Mouse (Mus musculus) forebrain, embryonic 13.5 days (tissue): ENCODE measurements around the gene Gm20388. TPM values are rescaled to one million over a fixed set of nuclear protein-coding genes. Genes with fewer than 3 reads are reported as not detected.

Experiments
- ATAC-seq: fragments of 200-750 bp; cut with Nextera tagmentation; 2 replicates; pipeline ENCODE4 v1.8.0; 2017
- H3K27ac ChIP-seq: fragments of 300-500 bp; sonication (generic); 2 replicates; pipeline ENCODE4 v1.5.1; 2015; ENCODE audit warnings: inconsistent platforms, mild to moderate bottlenecking, moderate library complexity
- H3K27me3 ChIP-seq: fragments of 300-500 bp; sonication (generic); 2 replicates; pipeline ENCODE4 v1.6.1; 2015; ENCODE audit warnings: mild to moderate bottlenecking, inconsistent platforms
- H3K36me3 ChIP-seq: fragments of 300-500 bp; sonication (generic); 2 replicates; pipeline ENCODE4 v1.6.1; 2015; ENCODE audit warnings: mild to moderate bottlenecking, inconsistent platforms; ENCODE audit not compliant: poor library complexity, severe bottlenecking
- H3K4me1 ChIP-seq: fragments of 300-500 bp; sonication (generic); 2 replicates; pipeline ENCODE4 v1.6.1; 2015; ENCODE audit warnings: inconsistent platforms
- H3K4me2 ChIP-seq: fragments of 300-500 bp; sonication (generic); 2 replicates; pipeline ENCODE4 v1.6.1; 2015; ENCODE audit warnings: inconsistent platforms, mild to moderate bottlenecking, moderate library complexity
- H3K4me3 ChIP-seq: fragments of 300-500 bp; sonication (generic); 2 replicates; pipeline ENCODE4 v1.5.1; 2015; ENCODE audit warnings: mild to moderate bottlenecking, inconsistent platforms
- H3K9ac ChIP-seq: fragments of 300-500 bp; sonication (generic); 2 replicates; pipeline ENCODE4 v1.6.1; 2015; ENCODE audit warnings: mild to moderate bottlenecking, inconsistent platforms
- H3K9me3 ChIP-seq: fragments of 300-500 bp; sonication (generic); replicated peaks from 2 replicates; pipeline ENCODE4 v1.6.1; 2016; ENCODE audit warnings: inconsistent platforms
- WGBS: fragments of 180-500 bp; shearing (Covaris S2); methylation state at CpG from one replicate; pipeline ENCODE4 v1.1.7; 2015; 5-methylcytosine and 5-hydroxymethylcytosine counted together
- polyA plus RNA-seq: library from polyadenylated mRNA; unstranded; fragments of >200 nt; fragmentation: Nextera tagmentation; extraction: Ambion mirVana; gene quantifications from 2 replicates; pipeline ENCODE4 v1.2.1, GENCODE M21; 2015

The Gm20388 gene
- polyA plus RNA-seq, 1 experiment from 2014 or later: 5.6 TPM

- Histone ChIP-seq H3K4me1 (no peaks in the 10 kb centered on the region), H3K9ac (no peak overlapping the region), H3K36me3 (no peaks in the 10 kb centered on the region), H3K4me3 (no peak overlapping the region), H3K27me3 (peaks cover 3% of the 10 kb centered on the region; the same call in 1 of the 2 replicates), H3K27ac (no peak overlapping the region), H3K9me3 (no peaks in the 10 kb centered on the region), H3K4me2 (no peak overlapping the region)
- WGBS: 77% methylated on average over 8 of the region's 8 CpGs
- no peak for ATAC-seq
Measured at GRCm38 (mm10) chr8:120685591-120685990, 775.0 kb downstream of the Gm20388 start.

DNA sequence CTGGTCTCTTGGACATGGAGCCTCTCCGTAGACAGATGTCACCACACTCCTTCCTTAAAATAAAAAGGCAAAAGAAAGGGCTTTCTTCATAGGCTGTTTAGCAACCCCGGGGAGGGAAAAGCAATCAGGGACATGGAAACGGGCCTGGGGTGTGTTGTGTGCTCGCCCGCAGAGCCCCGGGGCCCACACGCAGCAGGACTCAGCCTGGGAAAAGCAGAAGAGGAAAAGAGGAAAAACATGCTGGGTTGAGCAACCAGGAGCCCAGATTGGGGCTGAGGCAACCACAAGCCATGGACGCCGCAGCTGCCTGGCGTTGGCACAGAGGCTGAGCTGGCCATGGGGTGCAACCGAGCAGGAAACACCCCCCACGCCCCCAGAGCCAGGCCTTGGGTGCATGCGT, 775.4 kb downstream of the Gm20388 start:
- no peak overlapping the region for H3K27ac ChIP-seq
- H3K4me2 ChIP-seq: no peak overlapping the region
- no peak overlapping the region for H3K9ac ChIP-seq
- no peaks in the 10 kb centered on the region for H3K36me3 ChIP-seq
- no peaks in the 10 kb centered on the region for H3K9me3 ChIP-seq
- WGBS: 80% methylated on average over 13 of the region's 13 CpGs
- H3K27me3 ChIP-seq: peaks cover 3% of the 10 kb centered on the region; the same call in 1 of the 2 replicates
- no peak for ATAC-seq
- no peaks in the 10 kb centered on the region for H3K4me1 ChIP-seq
- no peak overlapping the region for H3K4me3 ChIP-seq

- Histone ChIP-seq H3K4me3 (no peak overlapping the region), H3K27me3 (peaks cover 3% of the 10 kb centered on the region; the same call in 1 of the 2 replicates), H3K4me1 (no peaks in the 10 kb centered on the region), H3K4me2 (no peak overlapping the region), H3K9ac (no peak overlapping the region), H3K36me3 (no peaks in the 10 kb centered on the region), H3K27ac (no peak overlapping the region), H3K9me3 (no peaks in the 10 kb centered on the region)
- no peak for ATAC-seq
- 85% methylated on average over 5 of the region's 5 CpGs for WGBS
Measured at GRCm38 (mm10) chr8:120686576-120686975, 775.9 kb downstream of the Gm20388 start.

DNA sequence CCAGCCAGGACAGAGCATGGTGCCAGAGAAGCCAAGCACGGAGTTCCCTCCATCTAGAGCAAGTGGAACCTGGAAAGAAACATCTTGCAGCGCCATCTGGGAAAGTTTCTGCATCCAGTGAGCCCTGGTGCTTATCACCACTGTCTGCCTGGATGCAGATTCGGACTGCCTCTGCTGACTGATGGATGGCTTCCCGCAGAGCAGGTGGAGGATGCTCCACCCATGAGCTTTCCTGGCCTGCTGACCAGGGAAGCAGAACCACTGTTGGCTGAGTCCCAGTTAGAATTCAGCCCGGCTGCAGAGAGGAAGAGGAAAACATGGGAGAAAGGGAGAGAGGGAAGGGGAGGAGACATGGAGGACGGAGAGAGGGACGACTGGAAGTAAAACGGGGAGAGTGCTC, 777.1 kb downstream of the Gm20388 start:
- Histone ChIP-seq H3K27ac (no peak overlapping the region), H3K9ac (no peak overlapping the region), H3K4me1 (no peaks in the 10 kb centered on the region), H3K36me3 (no peaks in the 10 kb centered on the region), H3K27me3 (peaks cover 3% of the 10 kb centered on the region; the same call in 1 of the 2 replicates), H3K4me3 (no peak overlapping the region), H3K4me2 (no peak overlapping the region), H3K9me3 (no peaks in the 10 kb centered on the region)
- 80% methylated on average over 8 of the region's 8 CpGs for WGBS
- ATAC-seq: no peak

GRCm38 (mm10) chr8:120688511-120688910, 777.9 kb downstream of the Gm20388 start:
- peaks cover 3% of the 10 kb centered on the region; the same call in 1 of the 2 replicates for H3K27me3 ChIP-seq
- no peak overlapping the region for H3K27ac ChIP-seq
- H3K4me2 ChIP-seq: no peak overlapping the region
- 91% methylated on average over 7 of the region's 7 CpGs for WGBS
- H3K9me3 ChIP-seq: no peaks in the 10 kb centered on the region
- H3K36me3 ChIP-seq: no peaks in the 10 kb centered on the region
- H3K4me3 ChIP-seq: no peak overlapping the region
- no peaks in the 10 kb centered on the region for H3K4me1 ChIP-seq
- no peak overlapping the region for H3K9ac ChIP-seq
- ATAC-seq: no peak

- WGBS: 80% methylated on average over 4 of the region's 4 CpGs
- no peak overlapping the region for H3K4me2 ChIP-seq
- no peak for ATAC-seq
Measured at GRCm38 (mm10) chr8:120692934-120693333, 782.3 kb downstream of the Gm20388 start.

GRCm38 (mm10) chr8:120693861-120694493, 783.3 kb downstream of the Gm20388 start:
- no peaks in the 10 kb centered on the region for H3K9me3 ChIP-seq
- WGBS: 57% methylated on average over 22 of the region's 22 CpGs
- H3K4me3 ChIP-seq: no peak overlapping the region
- peaks cover 4% of the 10 kb centered on the region; the same call in 1 of the 2 replicates for H3K4me1 ChIP-seq
- H3K4me2 ChIP-seq: no peak overlapping the region
- no peak for ATAC-seq
- H3K36me3 ChIP-seq: no peaks in the 10 kb centered on the region
- H3K27ac ChIP-seq: no peak overlapping the region
- no peaks in the 10 kb centered on the region; the same call in 1 of the 2 replicates for H3K27me3 ChIP-seq
- no peak overlapping the region for H3K9ac ChIP-seq

More at GRCm38 (mm10) chr8:120692934-120693333, 782.3 kb downstream of the Gm20388 start:
- Histone ChIP-seq H3K4me3 (no peak overlapping the region), H3K27me3 (no peaks in the 10 kb centered on the region; the same call in 1 of the 2 replicates), H3K9me3 (no peaks in the 10 kb centered on the region), H3K9ac (no peak overlapping the region), H3K27ac (no peak overlapping the region), H3K36me3 (no peaks in the 10 kb centered on the region), H3K4me1 (peaks cover 4% of the 10 kb centered on the region; the same call in 1 of the 2 replicates)

GRCm38 (mm10) chr8:120696401-120697153, 785.9 kb downstream of the Gm20388 start:
- Histone ChIP-seq H3K9ac (no peak overlapping the region), H3K27me3 (no peaks in the 10 kb centered on the region), H3K4me2 (no peak overlapping the region), H3K4me3 (no peak overlapping the region), H3K27ac (no peak overlapping the region), H3K4me1 (peaks cover 4% of the 10 kb centered on the region; the same call in 1 of the 2 replicates), H3K9me3 (no peaks in the 10 kb centered on the region), H3K36me3 (no peaks in the 10 kb centered on the region)
- 73% methylated on average over 13 of the region's 13 CpGs for WGBS
- no peak for ATAC-seq

DNA sequence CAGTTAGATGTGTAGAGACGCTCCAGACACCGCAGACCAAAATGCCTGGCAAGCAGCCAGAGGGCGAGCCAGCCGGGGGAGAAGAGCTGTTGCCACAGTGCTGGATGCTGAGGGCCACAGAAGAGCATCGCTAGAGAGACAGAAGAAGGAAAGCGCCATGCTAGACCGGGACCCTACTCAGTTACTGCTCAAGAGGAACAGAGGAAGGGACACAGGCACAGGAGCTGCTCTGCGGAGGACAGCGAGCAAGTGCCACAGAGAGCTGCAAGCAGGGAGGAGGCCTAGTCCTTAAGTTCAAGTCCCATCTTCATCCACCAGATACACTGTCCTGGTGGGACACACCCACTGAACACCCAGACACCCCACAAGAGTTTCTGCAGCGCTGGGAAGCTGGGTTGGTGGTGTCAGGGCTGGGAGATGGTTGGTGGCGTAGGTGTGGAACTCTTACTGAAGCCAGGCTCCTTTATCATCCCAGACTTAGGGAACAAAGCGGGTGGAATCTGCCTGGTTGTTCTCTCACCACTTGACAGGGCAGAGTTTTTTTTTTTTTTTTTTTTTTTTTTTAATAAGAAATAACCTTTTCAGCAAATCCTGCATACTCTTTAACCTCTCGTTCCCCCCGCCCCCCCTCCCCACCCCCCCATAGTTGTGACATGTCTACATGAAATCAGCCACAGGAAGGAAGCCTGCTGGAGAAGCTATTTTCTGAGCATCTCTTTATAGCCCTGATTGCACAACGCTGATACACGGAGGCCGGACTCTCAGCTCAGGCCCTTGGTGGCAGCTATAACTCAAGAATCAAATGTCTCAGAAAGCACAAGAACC, 786.7 kb downstream of the Gm20388 start:
- Histone ChIP-seq H3K36me3 (no peaks in the 10 kb centered on the region), H3K4me3 (no peak overlapping the region), H3K27me3 (no peaks in the 10 kb centered on the region), H3K27ac (no peak overlapping the region), H3K9me3 (no peaks in the 10 kb centered on the region), H3K9ac (no peak overlapping the region), H3K4me1 (peaks cover 4% of the 10 kb centered on the region; the same call in 1 of the 2 replicates), H3K4me2 (no peak overlapping the region)
- 81% methylated on average over 17 of the region's 17 CpGs for WGBS
- ATAC-seq: no peak

DNA sequence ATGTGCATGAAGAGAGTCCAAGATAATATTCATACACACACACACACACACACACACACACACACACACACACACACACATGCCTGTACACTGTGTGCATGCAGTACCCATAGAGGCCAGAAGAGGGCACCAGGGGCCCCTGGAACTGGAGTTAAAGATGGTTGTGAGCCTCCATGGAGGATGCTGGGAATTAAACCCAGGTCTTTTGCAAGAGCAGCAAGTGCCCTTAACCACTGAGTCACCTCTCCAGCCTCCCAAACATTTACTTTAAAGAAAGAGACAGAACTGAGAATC, 787.3 kb downstream of the Gm20388 start:
- H3K36me3 ChIP-seq: no peaks in the 10 kb centered on the region
- no peaks in the 10 kb centered on the region for H3K9me3 ChIP-seq
- no peak overlapping the region for H3K4me2 ChIP-seq
- no peak overlapping the region for H3K27ac ChIP-seq
- H3K4me3 ChIP-seq: no peak overlapping the region
- H3K4me1 ChIP-seq: peaks cover 4% of the 10 kb centered on the region; the same call in 1 of the 2 replicates
- no peak overlapping the region for H3K9ac ChIP-seq
- H3K27me3 ChIP-seq: no peaks in the 10 kb centered on the region
- ATAC-seq: no peak

- ATAC-seq: no peak
- Histone ChIP-seq H3K9me3 (no peaks in the 10 kb centered on the region), H3K36me3 (no peaks in the 10 kb centered on the region), H3K9ac (no peak overlapping the region), H3K4me2 (no peak overlapping the region), H3K4me3 (no peak overlapping the region), H3K27ac (no peak overlapping the region), H3K27me3 (no peaks in the 10 kb centered on the region), H3K4me1 (peaks cover 4% of the 10 kb centered on the region; the same call in 1 of the 2 replicates)
- 90% methylated on average over 7 of the region's 7 CpGs for WGBS
Measured at GRCm38 (mm10) chr8:120698426-120698825, 787.8 kb downstream of the Gm20388 start.

DNA sequence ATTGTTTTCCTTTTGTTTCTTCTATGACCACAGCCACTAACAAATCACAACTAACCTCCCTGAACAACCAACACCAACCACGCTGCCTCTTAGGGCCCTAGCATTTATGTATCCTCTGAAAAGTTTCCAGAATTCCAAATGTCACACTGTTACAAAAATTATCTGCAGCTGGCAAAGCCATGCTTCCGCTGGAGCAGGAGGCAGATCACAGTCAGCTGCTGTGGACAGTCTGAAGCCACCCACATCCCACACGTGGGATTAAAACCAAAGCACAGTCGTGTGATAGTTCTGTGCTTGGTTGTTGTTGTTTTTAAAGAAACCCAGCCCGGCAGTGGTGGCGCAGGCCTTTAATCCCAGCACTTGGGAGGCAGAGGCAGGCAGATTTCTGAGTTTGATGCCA, 788.4 kb downstream of the Gm20388 start:
- no peak for ATAC-seq
- Histone ChIP-seq H3K4me3 (no peak overlapping the region), H3K4me2 (no peak overlapping the region), H3K9ac (no peak overlapping the region), H3K27ac (no peak overlapping the region), H3K9me3 (no peaks in the 10 kb centered on the region), H3K4me1 (peaks cover 4% of the 10 kb centered on the region; the same call in 1 of the 2 replicates), H3K27me3 (no peaks in the 10 kb centered on the region), H3K36me3 (no peaks in the 10 kb centered on the region)
- 87% methylated on average over 6 of the region's 6 CpGs for WGBS
